Mouse (Mus musculus) left cerebral cortex, adult 9 months (tissue): Measurements from ENCODE around the gene Sycp3.
"Not testable (repeated sequence)": the region's sequence is repeated elsewhere in the genome, so short reads cannot be mapped to it uniquely, and the experiment has no call there.

Source experiments
- DNase-seq, 2 experiments: peaks; one replicate each; pipeline ENCODE4 v3.0.0; 2022; ENCODE audit warnings: low spot score in 2 of 2

The Sycp3 gene

GRCm38 (mm10) chr10:88459502-88459992 is at the start of gene Sycp3:
Gene Sycp3, plus strand, starts transcription at chr10:88459569.
- no peak for DNase-seq

- DNase-seq = no peak
Measured at GRCm38 (mm10) chr10:88409751-88410150, 49.6 kb upstream of the Sycp3 start.

DNA sequence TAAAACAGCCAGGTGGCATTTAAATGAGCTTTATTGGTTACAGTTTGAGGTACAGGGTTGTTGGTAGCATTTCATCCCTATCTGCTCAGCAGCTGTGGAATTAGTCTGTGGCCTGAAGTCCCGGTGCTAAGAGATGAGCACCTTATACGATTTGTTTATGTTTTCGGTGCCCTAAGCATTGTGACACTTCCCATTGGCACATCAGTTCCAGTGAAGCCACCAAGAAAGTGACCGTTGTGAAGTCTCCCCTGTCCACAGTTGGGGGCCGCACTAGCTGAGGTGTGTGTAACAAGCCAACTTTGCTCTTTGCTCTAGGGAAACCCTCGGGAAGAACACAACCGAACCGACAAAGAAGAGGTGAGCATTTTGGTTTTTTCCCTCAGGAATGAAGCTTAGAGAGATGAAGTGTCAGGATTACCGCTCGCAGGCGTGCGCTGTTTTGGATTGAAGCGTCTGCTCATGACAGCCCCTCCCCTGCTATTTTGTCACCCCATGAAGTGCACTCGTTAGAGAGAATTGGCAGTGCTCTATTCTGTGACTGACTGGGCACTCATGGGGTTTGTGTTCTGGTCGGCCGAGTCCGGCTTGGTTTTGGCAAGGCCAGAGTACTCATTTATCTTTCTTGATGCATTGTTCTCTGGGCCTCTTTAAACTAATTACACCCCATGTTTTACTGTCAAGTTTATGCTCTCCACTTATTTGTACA is 46.9 kb upstream of the Sycp3 start:
- no peak for DNase-seq

GRCm38 (mm10) chr10:88417686-88418085 is 41.7 kb upstream of the Sycp3 start:
- DNase-seq = no peak

DNA sequence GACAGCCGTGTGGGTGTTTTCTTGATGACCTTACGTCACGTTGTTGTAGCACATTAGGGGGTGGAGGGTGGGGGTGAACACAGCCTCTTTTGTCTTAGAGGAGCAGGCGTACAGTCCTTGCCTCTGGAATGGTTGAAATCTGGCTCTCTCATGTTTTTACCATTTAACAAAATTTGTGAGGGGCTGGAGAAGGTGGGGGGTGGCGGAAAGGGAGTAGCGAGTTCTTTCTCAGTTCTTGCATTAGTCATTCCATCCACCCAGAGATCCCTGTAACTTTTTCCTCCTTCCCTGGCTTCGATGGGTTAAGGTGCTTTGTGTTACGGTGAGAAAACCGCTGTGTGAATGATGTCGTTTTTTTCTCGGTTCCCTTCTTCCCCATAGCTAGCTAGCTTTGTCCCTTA is 39.2 kb upstream of the Sycp3 start:
- DNase-seq = no peak

GRCm38 (mm10) chr10:88420655-88421435 is 38.5 kb upstream of the Sycp3 start:
- no peak for DNase-seq

GRCm38 (mm10) chr10:88426158-88426816 is 33.1 kb upstream of the Sycp3 start:
- DNase-seq = peak in 1 of 2 experiments; percentile 58

DNA sequence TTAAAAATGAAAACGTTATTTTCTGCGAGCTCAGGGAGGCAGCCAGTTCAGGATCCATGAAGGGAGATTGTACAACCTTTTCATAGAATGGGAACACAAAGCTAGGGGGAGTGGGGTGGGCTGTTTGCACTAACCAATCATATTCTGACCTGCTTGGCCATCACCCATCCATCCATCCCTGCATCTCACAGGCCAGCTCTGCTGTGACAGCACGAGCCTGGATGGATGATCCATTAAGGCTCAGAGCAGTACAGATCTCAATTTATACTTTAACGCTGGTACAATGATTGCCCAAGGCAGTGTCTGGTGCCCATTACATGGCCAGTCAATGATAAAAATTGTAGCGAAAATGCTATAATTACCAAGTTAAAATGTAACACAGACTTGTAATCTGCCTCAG is 32.5 kb upstream of the Sycp3 start:
- DNase-seq = no peak

- DNase-seq = no peak
Measured at GRCm38 (mm10) chr10:88427998-88428397, 31.4 kb upstream of the Sycp3 start.

GRCm38 (mm10) chr10:88441224-88441623 is 18.1 kb upstream of the Sycp3 start:
- DNase-seq = no peak

- DNase-seq = peak in 1 of 2 experiments; percentile 47
Measured at GRCm38 (mm10) chr10:88451221-88451620, 8.1 kb upstream of the Sycp3 start.

DNA sequence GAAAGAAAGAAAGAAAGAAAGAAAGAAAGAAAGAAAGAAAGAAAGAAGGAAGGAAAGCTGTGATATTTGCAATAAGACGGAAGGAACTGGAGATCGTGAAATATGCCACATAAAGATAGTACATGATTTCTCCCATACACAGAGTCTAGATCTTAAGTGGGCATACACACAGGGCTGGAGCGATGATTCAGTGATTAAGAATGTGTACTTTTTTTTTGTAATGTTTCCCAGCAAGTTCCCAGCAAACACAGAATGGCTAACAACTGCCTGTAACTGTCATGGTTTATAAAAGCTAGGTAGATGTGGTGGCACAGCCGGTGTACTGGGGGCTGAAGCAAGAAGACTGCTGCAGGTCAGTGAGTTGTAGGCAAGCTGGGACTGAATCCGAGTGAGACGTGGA is 7.4 kb upstream of the Sycp3 start:
- DNase-seq = no peak

GRCm38 (mm10) chr10:88457816-88458215 is 1.6 kb upstream of the Sycp3 start:
- DNase-seq = no peak

DNA sequence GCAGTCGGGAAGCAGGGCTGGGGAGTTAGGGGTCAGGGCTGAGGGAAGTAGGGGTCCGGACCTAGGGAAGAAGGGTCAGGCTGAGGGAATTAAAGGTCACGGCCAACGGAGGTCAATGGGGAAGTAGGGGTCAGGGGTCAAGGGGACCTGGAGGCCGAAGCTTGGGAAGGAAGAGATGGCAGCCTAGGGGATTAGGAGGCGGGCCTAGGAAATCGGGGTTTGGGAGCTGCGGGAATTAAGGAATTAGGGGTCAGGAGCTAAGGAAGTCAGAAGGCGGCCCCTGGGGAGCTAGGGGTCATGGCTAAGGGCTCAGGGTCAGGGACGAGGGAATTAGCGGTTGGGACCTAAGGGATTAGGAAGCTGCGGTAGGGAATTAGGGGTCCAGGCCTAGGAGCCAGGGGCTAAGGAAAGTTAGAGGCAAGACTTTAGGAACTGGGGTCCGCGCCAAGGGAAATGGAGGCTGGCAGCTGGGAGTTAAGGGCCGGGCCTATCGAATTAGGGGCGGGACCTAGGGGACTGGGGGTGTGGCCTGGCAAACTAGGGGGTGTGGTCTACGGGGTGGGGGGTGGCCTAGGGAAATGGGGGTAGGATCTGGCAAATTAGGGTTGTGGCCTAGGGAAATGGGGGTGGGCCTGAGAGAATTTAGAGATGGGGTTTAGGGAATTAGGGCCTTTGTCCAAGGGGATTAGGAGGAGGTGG is 902 bp downstream of the Sycp3 start:
- no peak for DNase-seq

- DNase-seq = not testable (repeated sequence)
Measured at GRCm38 (mm10) chr10:88482866-88483265, 23.5 kb downstream of the Sycp3 start.

- no peak for DNase-seq
Measured at GRCm38 (mm10) chr10:88488629-88489028, 29.3 kb downstream of the Sycp3 start.

- DNase-seq = no peak
Measured at GRCm38 (mm10) chr10:88491632-88492031, 32.3 kb downstream of the Sycp3 start.

DNA sequence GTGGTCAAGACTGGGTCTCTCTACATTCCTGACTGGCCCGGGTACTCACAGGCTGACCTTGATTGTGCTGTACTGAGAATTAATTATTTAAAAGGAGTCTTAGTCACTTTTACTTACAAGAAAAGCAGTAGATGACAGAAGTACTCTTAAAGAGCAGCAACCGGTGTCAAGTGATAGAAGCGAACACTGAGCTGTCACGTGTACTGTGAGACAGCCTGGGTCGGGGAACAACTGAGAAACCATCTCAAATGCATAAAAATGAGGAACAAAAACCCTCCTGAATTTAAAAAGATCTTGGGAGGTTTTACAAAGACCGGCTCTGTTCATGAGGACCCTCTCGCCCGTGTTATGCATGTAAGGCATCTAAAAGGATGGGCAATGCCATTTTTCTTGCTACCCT is 33.3 kb downstream of the Sycp3 start:
- no peak for DNase-seq

DNA sequence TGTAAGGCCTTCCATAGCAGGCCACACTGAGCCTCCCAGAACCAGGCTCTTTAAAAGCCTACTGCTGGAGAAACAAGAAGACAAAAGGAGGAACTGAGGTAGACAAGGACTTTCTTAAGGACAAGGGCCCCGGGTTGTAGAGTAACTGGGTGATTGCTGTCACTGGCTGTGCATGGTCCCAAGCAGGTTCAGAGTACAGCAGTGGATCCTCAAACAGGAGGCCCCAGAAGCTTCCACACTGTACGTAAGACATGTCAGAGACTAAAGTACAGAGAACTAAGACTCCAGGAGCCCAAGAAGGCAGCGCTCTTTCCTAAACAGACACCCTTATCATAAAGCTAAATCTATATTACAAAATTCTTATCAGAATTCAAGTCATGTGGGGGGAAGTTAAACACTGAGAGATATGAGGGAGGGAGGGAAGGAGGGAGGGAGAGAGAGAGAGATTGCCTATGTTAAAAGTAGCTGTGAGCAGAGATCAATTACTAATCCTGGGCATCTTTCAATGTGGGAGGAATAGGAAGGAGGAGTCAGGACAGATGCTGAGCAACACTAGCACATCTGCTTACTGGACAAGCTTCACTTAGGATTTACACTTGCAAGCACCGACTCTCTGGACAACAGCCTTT is 35.7 kb downstream of the Sycp3 start:
- DNase-seq = no peak

DNA sequence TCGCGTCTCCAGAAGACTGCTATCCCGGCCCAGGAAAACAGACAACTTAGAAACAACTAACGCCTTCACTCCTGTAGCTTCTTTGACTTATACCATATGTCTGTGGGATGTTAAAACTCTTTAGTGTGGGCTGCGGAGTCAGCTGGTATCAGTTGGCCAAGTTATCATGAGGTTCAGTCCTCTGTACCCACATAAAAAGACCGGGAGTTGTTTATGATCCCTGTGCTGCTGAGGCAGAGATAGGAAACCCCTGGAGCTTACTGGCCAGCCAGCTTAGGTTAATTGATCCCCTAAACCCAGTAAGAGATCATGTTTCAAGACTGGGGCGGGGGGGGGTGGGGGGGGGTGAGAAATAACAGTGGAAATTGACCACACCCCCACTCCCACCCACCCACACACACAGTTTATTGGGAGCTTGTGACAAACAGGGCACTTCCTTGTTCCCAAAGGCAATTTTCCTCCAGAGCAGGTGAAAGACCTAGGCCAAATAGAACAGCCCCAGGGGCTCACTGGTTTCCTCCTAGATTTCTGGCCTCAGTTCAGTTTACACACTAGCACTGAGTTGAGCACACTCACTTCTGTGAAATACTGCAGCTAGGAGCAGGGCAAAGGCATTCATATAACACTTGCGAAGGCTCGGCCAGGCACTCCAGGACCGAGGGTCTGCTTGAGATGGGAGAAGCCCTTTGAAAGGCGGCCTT is 37.6 kb downstream of the Sycp3 start:
- peak in 1 of 2 experiments; percentile 12 for DNase-seq

DNA sequence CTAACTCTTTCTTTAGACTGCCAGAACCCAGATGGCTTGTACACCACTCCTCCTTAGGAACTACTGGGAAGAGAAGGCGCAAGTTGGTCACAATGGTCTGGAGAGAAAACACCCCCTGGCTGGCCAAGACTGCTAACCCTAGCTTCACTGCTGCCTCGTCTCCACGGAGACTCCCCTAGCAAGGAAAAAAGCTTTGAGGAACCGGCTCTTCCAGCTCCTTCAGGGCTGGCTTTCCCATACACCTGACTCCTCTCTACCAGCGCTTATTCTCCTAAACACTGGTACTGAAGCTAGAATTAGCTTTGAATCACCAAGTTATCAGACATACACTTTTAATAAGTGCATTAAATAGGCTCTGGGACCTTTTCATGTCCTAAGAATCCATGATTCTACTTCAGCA is 40.6 kb downstream of the Sycp3 start:
- DNase-seq = no peak
